Mouse (Mus musculus) urinary bladder, postnatal 4 days (tissue): ENCODE results near the gene Slc35a5.

Experiments used
- DNase-seq, 2 experiments: peaks; one replicate each; pipeline ENCODE4 v3.0.0; 2021 to 2022; ENCODE audit warnings: low spot score in 2 of 2

Slc35a5 gene

DNA sequence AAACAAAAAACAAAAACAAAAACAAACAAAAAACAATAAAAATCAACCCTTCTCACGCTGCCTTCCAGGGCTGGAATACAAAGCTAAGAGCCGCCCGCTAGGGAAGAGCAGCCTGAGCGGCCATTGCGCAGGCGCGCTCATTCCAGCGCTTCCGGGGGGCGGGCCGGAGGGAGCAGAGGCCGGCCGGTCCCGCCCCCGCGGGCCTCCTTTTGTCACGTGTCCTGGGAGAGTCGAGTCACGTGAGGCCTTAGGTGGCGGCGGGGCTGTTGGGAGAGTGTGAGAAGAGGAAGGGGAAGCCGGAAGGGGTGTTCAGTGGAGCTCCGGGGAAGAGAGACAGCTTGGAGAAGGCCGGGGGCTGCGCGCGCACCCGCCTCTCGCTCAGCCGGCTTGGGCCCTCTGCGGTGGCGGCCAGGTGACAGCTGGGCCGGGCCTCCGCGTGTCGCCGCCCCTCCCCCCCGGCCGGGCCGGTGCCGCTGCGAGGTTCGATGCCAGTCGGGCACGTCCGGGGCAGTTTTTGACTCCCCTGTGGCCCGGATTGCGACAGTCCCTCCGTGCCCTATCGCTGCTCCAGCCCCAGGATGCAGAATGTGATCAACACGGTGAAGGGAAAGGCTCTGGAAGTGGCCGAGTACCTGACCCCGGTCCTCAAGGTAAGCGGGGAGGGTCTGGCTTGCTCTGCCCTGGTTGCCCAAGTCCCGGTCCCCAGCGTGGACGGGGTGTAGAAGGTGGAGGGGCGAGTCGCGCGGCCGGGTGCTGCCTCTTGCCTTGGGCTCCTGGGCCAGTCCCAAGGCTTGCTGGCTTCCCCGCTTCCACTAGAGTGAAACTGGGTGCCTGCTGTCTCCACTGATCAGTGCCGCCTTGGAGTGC lies at the start of gene Slc35a5, which contains the start of gene Atg3:
Slc35a5 (minus strand) TSS at position 185 of the 867 bp plus-strand sequence.
Atg3 (plus strand) TSS at position 264 of the 867 bp plus-strand sequence.
- peak; percentile 95 to 96 for DNase-seq

- DNase-seq: no peak
Observed at GRCm38 (mm10) chr16:45204859-45205670, 46.6 kb upstream of the Slc35a5 start.

DNA sequence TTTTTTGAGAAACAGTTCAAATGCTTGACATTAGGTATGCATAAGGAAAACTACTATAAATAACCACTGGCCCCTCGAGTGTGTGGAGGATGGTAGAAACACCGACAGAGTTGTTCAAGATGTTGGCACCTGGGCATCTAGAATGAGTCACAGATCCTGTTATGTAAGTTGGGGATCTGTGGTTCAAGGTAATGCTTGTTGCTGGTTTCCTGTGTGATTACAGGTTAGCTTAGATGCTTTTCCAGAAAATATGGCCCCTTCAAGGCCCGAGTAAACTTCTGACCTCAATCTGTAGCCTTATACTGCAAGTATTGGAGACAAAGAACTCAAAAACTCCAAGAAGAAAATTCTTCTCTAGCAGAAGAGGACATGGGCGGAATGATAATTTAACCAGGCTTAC lies 45.9 kb upstream of the Slc35a5 start:
- DNase-seq: no peak

DNA sequence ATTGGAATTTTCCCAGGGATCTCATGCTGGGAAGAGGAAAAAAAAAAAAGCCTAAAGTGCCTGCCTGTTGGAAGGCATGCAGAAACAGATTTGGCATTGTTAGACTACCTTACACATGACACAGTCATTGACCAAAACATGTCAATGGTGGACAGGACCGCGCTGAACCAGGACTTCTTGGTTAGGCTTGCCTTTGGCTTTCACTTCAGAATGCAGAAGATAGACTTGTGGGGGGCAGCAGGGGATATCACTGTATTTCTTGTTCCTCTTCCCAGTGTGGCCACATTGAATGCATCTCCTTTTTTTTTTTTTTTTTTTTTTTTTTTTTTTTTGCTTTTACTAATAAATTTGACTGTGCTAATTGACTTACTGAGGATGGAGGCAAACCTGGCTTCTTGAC lies 42.9 kb upstream of the Slc35a5 start:
- DNase-seq: no peak

DNA sequence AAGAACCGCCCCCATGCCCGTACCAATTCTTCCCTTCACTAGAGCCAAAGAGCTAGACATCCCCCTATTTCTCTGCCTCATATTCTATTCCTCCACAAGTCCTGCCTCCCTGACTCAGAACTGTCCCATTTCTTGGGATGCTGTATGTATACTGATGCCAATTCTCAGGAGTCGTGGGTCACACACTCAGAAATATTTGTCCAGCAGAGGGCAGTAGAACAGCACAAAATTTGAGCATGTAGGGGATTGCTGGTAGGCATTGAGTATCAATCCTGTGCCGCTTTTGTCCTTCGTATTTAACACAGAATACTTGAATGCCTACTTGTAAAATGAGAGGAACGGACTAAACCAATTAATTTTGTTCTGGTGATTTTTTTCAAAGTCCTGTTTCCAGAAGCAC lies 38.3 kb upstream of the Slc35a5 start:
- peak in 1 of 2 experiments; percentile 24 for DNase-seq

DNA sequence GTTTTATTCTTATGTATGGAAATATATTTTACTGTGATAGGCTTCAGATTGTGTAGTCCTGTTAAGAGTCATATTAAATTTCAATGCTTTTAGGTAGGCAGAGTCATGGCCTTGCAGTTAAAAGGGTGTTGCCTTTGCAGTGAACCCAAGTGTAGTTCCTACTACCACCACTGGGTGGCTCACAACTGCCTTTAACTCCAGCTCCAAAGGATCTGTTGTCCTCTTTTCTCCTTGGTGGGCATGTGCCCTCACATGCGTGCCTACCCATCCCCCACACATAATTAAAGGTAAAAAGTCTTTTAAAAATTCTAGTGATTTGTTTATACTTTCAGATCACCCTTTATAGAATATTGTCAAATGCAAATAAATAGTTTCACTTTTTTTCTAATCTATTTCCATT lies 34.1 kb upstream of the Slc35a5 start:
- peak; percentile 26 to 78 for DNase-seq

DNA sequence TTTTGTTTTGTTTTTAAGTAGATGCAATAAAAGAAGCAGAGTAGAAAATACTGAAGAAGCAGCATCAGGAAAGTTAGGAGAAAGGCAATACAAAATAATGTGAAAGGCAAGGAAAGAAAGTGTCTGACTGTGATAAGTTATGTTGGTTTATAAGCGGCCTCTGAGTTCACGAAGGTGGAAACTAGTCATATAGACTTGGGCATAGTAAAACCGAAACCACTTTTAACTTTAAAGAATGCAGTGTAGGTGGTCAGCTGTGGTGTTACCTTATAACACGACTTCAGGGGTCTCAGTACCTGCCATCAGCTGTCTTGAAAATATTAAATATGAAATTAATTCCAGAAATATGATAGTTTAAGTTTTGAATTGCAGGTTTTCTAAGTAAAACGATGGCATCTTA lies 23.3 kb upstream of the Slc35a5 start:
- no peak for DNase-seq

DNA sequence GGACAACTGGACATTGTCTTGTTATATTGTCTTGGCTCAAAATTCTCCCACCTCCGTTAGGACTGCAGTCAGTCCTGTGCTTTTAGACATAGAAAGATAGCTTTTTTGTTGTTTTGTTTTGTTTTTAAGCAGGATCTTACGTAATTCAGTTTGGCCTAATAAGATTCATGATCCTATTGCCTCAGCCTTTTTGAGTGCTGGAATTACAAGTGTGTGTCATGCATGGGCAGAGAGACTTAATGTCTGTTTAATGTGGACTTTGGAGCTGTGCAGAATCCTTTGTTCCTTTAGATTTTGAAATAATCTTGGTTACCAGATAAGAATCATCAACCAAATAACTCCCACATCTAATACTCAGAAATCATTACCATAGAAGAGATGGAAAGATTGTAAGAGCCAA lies 20.0 kb upstream of the Slc35a5 start:
- DNase-seq: no peak

- no peak for DNase-seq
Observed at GRCm38 (mm10) chr16:45159389-45159716, 847 bp upstream of the Slc35a5 start.

GRCm38 (mm10) chr16:45158136-45158521 lies 377 bp downstream of the Slc35a5 start:
- peak; percentile 69 to 75 for DNase-seq

- DNase-seq: no peak
Observed at GRCm38 (mm10) chr16:45154741-45155250, 3.7 kb downstream of the Slc35a5 start.

GRCm38 (mm10) chr16:45148488-45149082 lies 9.9 kb downstream of the Slc35a5 start:
- DNase-seq: no peak

DNA sequence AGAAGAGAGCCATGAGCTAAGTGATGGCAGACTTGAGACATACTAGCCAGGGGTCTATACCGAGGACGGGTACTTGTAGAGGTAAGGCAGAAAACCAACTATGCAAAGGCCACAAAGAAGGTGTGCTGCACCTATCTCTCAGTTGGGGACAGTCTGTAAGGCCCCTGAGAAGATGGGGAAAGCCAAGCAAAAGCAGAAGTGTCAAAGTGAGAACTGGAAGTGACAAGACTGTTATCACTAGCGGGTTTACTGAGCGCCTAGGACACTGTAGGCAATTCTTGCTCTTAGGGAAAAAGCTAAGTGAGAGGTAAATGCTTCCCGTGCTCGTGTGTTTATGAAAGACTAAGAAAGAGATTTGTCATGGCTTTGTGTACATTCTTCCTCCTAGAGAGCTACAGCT lies 13.4 kb downstream of the Slc35a5 start:
- DNase-seq: no peak

GRCm38 (mm10) chr16:45142565-45142964 lies 15.9 kb downstream of the Slc35a5 start:
- no peak for DNase-seq

DNA sequence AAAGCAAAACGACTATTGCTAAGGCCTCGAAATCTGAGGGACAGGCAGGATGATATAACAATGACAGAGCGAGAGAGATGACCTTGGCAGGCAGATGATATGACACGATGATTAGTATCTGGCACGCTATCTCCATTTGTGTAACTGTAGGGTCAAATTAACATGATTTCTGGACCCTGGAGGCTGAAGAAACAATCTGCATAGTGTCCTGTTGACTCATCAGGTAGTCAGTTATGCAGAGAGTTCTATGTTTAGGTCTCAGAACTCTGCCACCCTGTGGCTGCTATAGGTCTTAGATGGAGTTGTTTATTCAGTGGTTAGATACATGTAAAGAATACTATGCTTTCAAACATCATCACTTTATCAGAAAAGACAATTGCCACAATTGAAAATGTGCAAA lies 16.8 kb downstream of the Slc35a5 start:
- DNase-seq: no peak

DNA sequence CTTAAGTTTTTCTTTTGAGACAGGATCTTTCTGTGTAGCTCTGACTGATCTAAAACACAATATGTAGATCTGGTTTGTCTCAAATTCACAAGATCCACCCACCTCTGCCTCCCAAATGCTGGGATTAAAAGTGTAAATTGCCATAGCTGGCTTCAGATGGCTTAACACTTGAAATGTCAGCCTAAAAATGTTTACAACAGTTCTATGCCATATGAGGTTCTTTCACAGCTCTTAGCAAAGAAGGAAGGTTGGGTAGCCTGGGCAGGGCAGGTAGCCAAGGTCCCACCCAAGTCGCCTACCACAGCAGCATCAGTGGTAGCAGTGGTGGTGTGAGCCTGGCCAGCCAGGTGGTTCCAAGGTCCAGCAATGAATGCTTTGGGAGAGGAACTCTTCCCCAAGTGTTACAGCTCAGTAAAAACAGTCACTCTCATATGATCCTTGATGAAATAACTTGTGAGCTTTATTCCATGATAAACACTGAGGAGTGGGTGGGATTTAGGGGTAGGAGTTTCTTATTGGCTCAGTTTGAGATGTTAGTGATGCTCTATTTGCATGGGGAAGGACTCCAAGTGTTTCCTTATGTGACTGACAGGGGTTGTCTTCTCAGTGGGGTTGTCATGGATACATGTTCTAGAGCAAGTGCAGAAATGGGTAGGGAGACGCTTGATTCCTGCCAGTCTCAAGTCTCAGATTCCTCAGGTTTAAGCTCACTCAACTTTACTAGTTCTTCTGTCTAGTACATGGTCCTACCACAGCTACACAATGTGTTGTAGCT lies 30.4 kb downstream of the Slc35a5 start:
- DNase-seq: no peak

- no peak for DNase-seq
Observed at GRCm38 (mm10) chr16:45124230-45125203, 34.0 kb downstream of the Slc35a5 start.

DNA sequence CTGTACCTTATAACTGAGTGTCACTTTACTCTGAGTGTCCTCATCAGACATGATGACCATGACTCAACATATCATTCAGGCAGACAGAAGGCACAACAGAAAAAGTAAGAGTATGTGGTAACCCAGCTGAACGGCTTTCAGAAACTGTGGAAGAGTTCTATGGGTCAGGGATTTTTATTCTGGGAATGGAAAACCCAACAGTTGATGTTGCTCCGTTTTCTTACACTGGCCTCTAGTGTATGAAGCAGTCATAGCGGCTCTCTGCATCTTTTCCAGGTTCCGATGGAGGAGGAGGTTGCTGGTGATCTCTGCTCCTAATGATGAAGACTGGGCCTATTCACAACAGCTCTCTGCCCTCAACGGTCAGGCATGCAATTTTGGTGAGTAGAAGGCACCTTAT lies 35.9 kb downstream of the Slc35a5 start:
- DNase-seq: no peak

GRCm38 (mm10) chr16:45120844-45121425 lies 37.6 kb downstream of the Slc35a5 start:
- DNase-seq: no peak

DNA sequence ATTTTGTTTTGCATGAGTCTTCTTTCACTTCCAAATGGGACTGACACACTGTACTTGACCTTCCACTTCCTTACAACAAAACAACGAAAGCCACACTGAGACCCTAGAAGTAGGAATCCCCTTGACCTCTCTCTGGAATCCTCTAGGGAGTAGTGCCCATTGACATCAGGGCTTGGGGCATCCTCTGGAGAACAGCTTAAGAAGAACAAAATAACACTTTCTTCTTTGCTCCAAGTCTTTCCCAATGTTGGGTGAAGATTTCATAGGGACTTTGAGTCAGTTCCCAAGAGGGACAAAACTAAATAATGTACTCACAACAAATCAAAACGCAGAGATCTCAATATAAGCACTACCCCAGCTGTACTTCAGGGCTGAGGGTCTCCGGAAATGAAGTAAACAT lies 39.7 kb downstream of the Slc35a5 start:
- DNase-seq: no peak
